Mouse (Mus musculus): ENCODE results near the gene Eme1.

DNA sequence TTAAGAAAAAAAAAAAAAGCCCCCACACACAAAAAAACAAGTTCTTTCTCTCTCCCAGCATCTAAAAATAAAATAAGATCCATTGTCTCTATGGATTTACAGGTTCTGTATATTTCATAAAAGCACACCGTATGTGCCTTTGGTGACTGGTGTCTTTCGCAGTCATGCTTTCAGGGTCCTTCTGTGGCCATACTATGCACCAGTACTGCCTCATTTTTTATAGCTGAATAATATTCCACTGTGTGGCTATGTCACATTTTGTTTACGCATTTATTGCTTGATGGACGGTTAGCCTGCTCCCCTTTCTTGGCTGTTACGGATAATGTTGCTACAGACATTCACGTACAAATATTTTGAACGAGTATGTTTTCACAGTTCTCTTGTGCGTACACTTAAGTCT is 791 bp downstream of the Eme1 start:
- no peak for TF ChIP-seq CTCF (IDR thresholded peaks at IDR 0.05; ENCODE audit: low read depth)
- no peak for TF ChIP-seq EP300 (IDR thresholded peaks at IDR 0.05; ENCODE audit: low read depth)

Data from liver, embryonic 14.5 days (tissue).